Mouse (Mus musculus) liver, postnatal 0 days (tissue): Measurements from ENCODE around the gene Ptgis.

ENCODE experiments used
- CTCF ChIP-seq: sonication (generic); IDR thresholded peaks from 2 replicates; pipeline ENCODE4 v1.5.1; 2016; ENCODE audit warnings: antibody characterized with exemption, low read depth
- EP300 ChIP-seq: IDR thresholded peaks from 2 replicates; pipeline ENCODE4 v1.6.1; 2016; ENCODE audit warnings: antibody characterized with exemption, low read depth, mild to moderate bottlenecking

DNA sequence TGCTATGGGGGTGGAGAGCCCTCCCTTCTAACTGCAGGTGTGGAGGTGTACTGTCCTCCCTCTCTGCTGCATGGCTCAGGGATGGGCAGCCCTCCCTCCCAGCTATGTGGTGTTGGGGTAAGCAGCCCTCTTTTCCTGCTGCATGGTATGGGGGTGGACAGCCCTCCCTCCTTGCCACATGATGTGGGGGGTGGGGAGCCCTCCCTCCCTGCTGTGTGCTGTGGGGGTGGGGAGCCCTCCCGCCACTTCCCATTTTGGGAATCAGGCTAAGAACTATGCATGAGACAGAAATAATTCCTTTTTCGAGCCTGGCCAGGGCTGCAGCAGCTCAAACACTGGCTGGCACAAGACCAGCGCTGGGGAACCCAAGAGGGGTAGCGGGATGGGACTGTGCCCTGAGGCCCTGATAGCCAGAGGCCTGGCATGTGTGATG, 84.8 kb downstream of the Ptgis start:
- TF ChIP-seq EP300 (no peak), CTCF (no peak)
